Mouse (Mus musculus) embryonic facial prominence, embryonic 14.5 days (tissue): ENCODE data around the gene Col6a6. TPM values are rescaled to one million over a fixed set of nuclear protein-coding genes. Genes with fewer than 3 reads are reported as not detected.

Experiments
- ATAC-seq: fragments of 200-750 bp; cut with Nextera tagmentation; 2 replicates; pipeline ENCODE4 v1.8.0; 2017; ENCODE audit warnings: low read depth, moderate number of reproducible peaks, moderate TSS enrichment
- DNase-seq: peaks from one replicate; pipeline ENCODE4 v3.0.0-alpha.2; 2015; ENCODE audit warnings: low spot score
- H3K27ac ChIP-seq: fragments of 300-500 bp; sonication (generic); replicated peaks from 2 replicates; pipeline ENCODE4 v1.5.1; 2014; ENCODE audit warnings: low read depth, mild to moderate bottlenecking, low read length, moderate library complexity
- H3K27me3 ChIP-seq: fragments of 300-500 bp; sonication (generic); replicated peaks from 2 replicates; pipeline ENCODE4 v1.6.1; 2014; ENCODE audit warnings: low read length; ENCODE audit not compliant: control insufficient read depth, insufficient read depth
- H3K36me3 ChIP-seq: fragments of 300-500 bp; sonication (generic); 2 replicates; pipeline ENCODE4 v1.6.1; 2014; ENCODE audit warnings: low read length, mixed read lengths; ENCODE audit not compliant: control insufficient read depth, insufficient read depth
- H3K4me1 ChIP-seq: fragments of 300-500 bp; sonication (generic); 2 replicates; pipeline ENCODE4 v1.6.1; 2014; ENCODE audit warnings: antibody characterized with exemption, low read length; ENCODE audit not compliant: control insufficient read depth, insufficient read depth
- H3K4me2 ChIP-seq: fragments of 300-500 bp; sonication (generic); 2 replicates; pipeline ENCODE4 v1.6.1; 2014; ENCODE audit warnings: low read depth, mild to moderate bottlenecking, low read length, moderate library complexity, mixed read lengths
- H3K4me3 ChIP-seq: fragments of 300-500 bp; sonication (generic); 2 replicates; pipeline ENCODE4 v1.5.1; 2014; ENCODE audit warnings: low read depth, mild to moderate bottlenecking, low read length
- H3K9ac ChIP-seq: fragments of 300-500 bp; sonication (generic); 2 replicates; pipeline ENCODE4 v1.6.1; 2014; ENCODE audit warnings: low read depth, mild to moderate bottlenecking, low read length, moderate library complexity, mixed read lengths
- H3K9me3 ChIP-seq: fragments of 300-500 bp; sonication (generic); 2 replicates; pipeline ENCODE4 v1.6.1; 2016; ENCODE audit warnings: low read length; ENCODE audit not compliant: control insufficient read depth
- WGBS: fragments of 180-500 bp; shearing (Covaris S2); extraction: QIAGEN DNeasy Blood & Tissue Kit; methylation state at CpG from one replicate; pipeline ENCODE4 v1.1.7; 2014; 5-methylcytosine and 5-hydroxymethylcytosine counted together
- polyA plus RNA-seq: library from polyadenylated mRNA; unstranded; fragments of >200 nt; fragmentation: Nextera tagmentation; extraction: Ambion mirVana; gene quantifications from 2 replicates; pipeline ENCODE4 v1.2.1, GENCODE M21; 2014

Col6a6 gene
- polyA plus RNA-seq: 7.8 and 8.0 TPM in 2 replicates

DNA sequence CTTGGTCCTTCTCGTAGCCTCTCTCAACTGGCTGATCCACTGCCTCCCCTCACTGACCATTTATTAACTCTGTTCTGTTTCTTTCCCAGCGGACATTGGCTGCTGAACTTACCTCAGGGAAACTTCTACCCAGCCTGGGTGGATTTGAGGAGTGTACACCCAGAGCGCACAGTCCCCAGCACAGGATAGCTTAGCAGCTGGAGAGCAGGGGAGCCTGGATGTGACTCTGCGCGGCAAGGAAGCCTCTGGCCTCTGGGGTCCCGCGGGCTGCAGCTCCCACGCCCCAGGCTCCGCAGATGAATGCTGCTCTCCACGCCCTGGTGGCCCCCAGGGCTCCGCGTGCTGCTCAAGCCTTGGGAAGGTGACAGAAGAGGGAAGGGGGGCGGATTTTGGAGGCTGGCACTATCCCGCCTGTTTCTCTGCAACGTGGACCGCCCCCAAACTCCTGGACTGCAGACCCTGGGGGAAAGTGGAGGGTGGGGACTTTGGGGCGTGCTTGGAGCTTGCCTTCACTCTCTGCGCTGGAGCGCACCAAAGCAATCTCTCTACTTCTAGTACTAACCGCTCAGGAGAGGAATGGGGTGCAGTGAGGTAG is at the start of gene Col6a6:
Gene Col6a6, minus strand, starts transcription at position 370 of the 595 bp plus-strand sequence.
- no peaks in the 10 kb centered on the region for H3K36me3 ChIP-seq
- DNase-seq: peak; percentile 34
- H3K9me3 ChIP-seq: no peaks in the 10 kb centered on the region
- peak within 1 kb of the TSS; percentile 21 for H3K4me3 ChIP-seq
- peaks cover 10% of the 10 kb centered on the region for H3K4me1 ChIP-seq
- H3K27me3 ChIP-seq: no peaks in the 10 kb centered on the region
- H3K4me2 ChIP-seq: peak within 1 kb of the TSS; percentile 49
- WGBS: 14% methylated on average over 19 of the region's 20 CpGs
- 0 out of 2 replicates have a peak, but pooled peaks have one; percentile 37 for ATAC-seq
- H3K9ac ChIP-seq: peak within 1 kb of the TSS; percentile 45
- H3K27ac ChIP-seq: no peak within 1 kb of the TSS

DNA sequence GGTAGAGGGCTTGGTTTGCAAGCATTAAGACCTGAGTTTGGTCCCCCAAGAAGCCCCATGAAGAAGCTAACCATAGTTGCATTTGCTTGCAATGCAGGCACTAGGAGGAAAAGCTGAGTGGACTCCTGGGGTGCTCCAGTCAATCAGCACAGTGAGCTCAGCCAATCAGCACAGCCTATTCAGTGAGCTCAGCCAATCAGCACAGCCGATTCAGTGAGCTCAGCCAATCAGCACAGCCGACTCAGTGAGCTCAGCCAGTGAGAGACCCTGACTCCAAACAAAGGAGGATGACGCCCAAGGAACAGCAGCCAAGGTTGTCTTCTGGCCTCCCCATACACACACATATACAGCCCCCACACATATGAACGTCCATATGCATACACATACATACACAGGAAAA is 48.2 kb upstream of the Col6a6 start:
- no peak overlapping the region for H3K9ac ChIP-seq
- DNase-seq: no peak
- H3K4me1 ChIP-seq: no peaks in the 10 kb centered on the region
- no peak for ATAC-seq
- H3K4me2 ChIP-seq: no peak overlapping the region
- no peak overlapping the region for H3K27ac ChIP-seq
- no peaks in the 10 kb centered on the region for H3K27me3 ChIP-seq
- no peaks in the 10 kb centered on the region for H3K9me3 ChIP-seq
- 79% methylated on average over 4 of the region's 4 CpGs for WGBS
- no peak overlapping the region for H3K4me3 ChIP-seq
- H3K36me3 ChIP-seq: no peaks in the 10 kb centered on the region

DNA sequence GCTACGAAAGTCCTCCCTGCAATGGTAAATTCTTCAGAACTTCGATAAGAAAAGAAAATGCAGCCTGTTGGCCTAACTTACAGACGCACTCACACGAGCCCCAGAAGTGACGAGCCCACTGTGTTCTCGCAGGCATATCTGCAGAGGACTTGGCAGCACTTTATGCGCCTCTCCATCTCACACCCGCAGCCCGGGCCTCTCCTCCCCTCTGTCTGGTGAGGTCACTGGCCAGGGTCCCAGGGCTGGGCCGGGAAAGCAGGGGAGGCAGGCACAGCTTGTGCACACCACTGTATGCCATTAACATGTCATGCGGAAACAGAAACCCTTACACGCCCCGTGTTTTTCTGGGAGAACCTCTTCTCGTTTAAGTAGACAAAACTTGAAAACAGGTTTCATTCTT is 43.7 kb upstream of the Col6a6 start:
- WGBS: 77% methylated on average over 14 of the region's 14 CpGs
- no peak for ATAC-seq
- H3K36me3 ChIP-seq: no peaks in the 10 kb centered on the region

DNA sequence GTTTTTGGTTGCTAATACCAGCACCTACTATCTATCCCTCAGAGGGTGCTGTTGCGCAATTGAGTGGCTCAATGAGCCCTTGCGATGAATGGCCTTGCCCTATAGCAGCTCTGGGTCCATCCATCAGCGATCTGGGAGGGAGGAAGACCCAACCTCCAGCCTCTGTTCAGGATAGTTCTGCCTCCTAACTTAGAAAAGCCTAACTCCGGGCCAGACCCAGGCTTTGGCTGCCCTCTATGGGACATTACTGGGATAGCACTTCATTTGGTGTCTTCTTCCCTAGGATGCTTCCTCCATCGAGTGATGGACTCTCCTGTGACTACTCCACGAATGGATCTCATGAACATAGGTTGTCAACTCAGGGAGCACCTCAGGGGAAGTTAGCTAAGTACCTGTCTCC is 29.8 kb upstream of the Col6a6 start:
- Histone ChIP-seq H3K27ac (no peak overlapping the region), H3K4me3 (no peak overlapping the region), H3K36me3 (no peaks in the 10 kb centered on the region), H3K4me2 (no peak overlapping the region), H3K27me3 (no peaks in the 10 kb centered on the region), H3K4me1 (no peaks in the 10 kb centered on the region), H3K9me3 (no peaks in the 10 kb centered on the region), H3K9ac (no peak overlapping the region)
- 10% methylated on average over 6 of the region's 6 CpGs for WGBS
- DNase-seq (peak; percentile 70), ATAC-seq (peak; percentile 50; the same call in 1 of the 2 replicates)

More for the DNA sequence above, 43.7 kb upstream of the Col6a6 start:
- no peak overlapping the region for H3K4me2 ChIP-seq
- H3K9me3 ChIP-seq: no peaks in the 10 kb centered on the region
- no peak overlapping the region for H3K4me3 ChIP-seq
- no peak overlapping the region for H3K9ac ChIP-seq
- H3K27ac ChIP-seq: no peak overlapping the region
- no peaks in the 10 kb centered on the region for H3K4me1 ChIP-seq
- DNase-seq: no peak
- no peaks in the 10 kb centered on the region for H3K27me3 ChIP-seq

DNA sequence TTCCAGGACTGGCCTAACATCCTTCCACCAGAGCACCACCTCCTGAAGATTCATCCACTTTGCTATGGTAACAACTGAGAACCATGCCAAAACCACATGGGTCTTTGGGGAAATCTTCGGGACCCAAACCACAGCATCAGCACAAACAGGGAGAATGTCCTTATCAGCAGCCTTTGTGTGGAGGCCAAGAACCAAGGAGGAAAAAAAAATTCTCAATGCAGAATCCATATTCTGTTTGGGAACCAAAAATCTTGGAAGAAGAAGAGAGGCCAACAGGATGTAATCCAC is 24.8 kb upstream of the Col6a6 start:
- no peaks in the 10 kb centered on the region for H3K36me3 ChIP-seq
- H3K27me3 ChIP-seq: no peaks in the 10 kb centered on the region
- H3K4me2 ChIP-seq: no peak overlapping the region
- no peaks in the 10 kb centered on the region for H3K9me3 ChIP-seq
- DNase-seq (no peak), ATAC-seq (no peak)
- H3K4me3 ChIP-seq: no peak overlapping the region
- no peaks in the 10 kb centered on the region for H3K4me1 ChIP-seq
- H3K9ac ChIP-seq: no peak overlapping the region
- 68% methylated on average over 1 of the region's 1 CpGs for WGBS
- no peak overlapping the region for H3K27ac ChIP-seq

DNA sequence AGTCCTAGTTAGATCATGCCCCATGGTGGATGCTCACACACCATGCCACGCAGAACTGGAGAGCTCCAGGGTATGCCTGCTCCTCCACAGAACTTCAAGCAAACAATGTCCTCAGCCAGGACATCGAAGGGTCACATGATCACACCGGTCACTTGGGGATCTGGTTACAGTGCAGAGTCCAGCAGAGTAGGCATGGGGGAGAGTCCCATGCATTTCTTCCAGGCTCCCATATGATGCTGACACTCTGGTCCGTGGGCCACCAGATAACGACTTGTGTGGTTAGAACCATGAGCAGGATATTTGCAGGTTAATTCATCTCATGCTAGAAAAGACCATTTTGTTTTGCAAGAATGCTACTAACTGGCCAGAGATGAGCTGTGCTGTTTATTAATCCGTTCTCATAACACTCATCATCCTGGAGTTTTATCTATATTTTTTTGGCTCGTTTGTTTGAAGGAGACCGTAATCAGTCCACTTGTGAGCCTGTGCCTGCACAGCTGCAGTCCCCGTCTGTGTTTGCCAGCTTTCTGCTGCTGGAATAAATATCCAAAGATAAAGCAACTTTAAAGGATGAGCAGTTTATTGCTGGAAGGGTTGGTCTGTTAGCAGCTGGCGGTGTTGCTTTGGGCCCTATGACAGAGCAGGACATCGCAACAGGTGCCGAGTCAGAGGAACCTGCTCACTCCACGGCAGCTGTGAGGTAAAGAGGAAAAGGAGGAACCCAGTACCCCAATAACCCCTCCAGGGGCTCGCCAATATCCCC is 24.2 kb upstream of the Col6a6 start:
- Histone ChIP-seq H3K4me1 (no peaks in the 10 kb centered on the region), H3K4me2 (no peak overlapping the region), H3K9me3 (no peaks in the 10 kb centered on the region), H3K27me3 (no peaks in the 10 kb centered on the region), H3K27ac (no peak overlapping the region), H3K9ac (no peak overlapping the region), H3K36me3 (no peaks in the 10 kb centered on the region), H3K4me3 (no peak overlapping the region)
- no peak for ATAC-seq
- DNase-seq: no peak
- 76% methylated on average over 14 of the region's 14 CpGs for WGBS

DNA sequence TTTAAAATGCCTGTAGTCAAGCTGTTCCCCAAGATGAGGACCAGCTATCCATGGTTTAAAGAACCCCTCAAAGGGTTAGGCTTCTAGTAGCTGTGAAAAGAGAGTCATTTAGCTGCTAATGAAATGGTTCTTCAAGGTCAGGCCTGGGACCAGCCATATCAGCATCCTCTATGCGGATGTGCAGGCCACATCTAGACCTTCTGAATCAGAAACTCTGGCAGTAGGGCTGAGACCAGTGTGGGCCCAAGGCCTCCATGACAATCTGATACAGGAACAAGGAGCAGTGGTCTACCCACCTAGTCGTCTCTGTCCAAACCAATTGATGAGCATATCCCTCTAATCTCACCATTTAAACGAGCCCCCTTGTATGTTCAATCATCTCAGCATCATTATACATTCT is 23.1 kb upstream of the Col6a6 start:
- ATAC-seq: no peak
- no peak overlapping the region for H3K9ac ChIP-seq
- 79% methylated on average over 3 of the region's 3 CpGs for WGBS
- peaks cover 4% of the 10 kb centered on the region; the same call in 1 of the 2 replicates for H3K9me3 ChIP-seq
- H3K4me3 ChIP-seq: no peak overlapping the region
- H3K4me2 ChIP-seq: no peak overlapping the region
- H3K27ac ChIP-seq: no peak overlapping the region
- no peak for DNase-seq
- H3K4me1 ChIP-seq: no peaks in the 10 kb centered on the region
- H3K36me3 ChIP-seq: no peaks in the 10 kb centered on the region
- H3K27me3 ChIP-seq: no peaks in the 10 kb centered on the region

DNA sequence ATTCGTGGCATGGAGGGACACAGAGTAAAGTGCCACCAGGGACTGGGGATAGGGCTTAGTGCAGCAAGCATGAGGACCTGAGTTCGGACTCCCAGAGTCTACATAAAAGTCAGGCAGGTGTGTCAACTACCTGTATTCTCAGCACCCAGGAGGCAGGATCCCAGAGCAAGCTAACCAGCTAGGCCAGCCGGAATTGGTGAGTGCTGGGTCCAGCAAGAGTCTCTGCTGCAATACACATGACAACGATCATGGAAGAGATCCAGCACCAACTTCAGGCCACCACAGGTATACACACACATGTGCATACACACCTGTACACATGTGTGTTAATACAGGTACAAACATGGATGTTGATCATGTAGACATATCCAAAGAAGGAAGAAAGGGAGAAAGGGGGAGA is 20.4 kb upstream of the Col6a6 start:
- Histone ChIP-seq H3K27ac (no peak overlapping the region), H3K36me3 (no peaks in the 10 kb centered on the region), H3K4me3 (no peak overlapping the region), H3K4me1 (no peaks in the 10 kb centered on the region), H3K4me2 (no peak overlapping the region), H3K27me3 (no peaks in the 10 kb centered on the region), H3K9ac (no peak overlapping the region), H3K9me3 (peaks cover 4% of the 10 kb centered on the region; the same call in 1 of the 2 replicates)
- ATAC-seq (no peak), DNase-seq (no peak)
- WGBS: 66% methylated on average over 4 of the region's 4 CpGs

DNA sequence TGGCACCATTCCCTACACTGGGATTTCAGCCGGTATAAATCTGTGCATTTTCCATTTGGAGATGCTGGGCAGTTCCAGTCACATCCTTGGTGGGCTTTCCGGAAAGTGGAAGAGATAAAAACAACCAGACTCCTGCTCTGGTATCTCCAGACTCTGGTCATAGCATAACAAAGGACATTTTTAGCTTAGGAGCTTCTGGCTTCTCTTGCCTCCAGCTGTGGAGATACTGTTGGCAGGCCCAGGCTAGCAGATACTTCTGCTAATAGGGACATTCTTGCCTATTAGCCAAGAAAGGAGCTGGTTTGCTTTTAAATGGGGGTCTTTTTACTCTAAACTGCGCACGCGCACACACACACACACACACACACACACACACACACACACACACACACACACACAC is 19.3 kb upstream of the Col6a6 start:
- no peaks in the 10 kb centered on the region for H3K36me3 ChIP-seq
- WGBS: 89% methylated on average over 5 of the region's 5 CpGs

More for the DNA sequence above, 19.3 kb upstream of the Col6a6 start:
- H3K4me3 ChIP-seq: no peak overlapping the region
- no peak overlapping the region for H3K9ac ChIP-seq
- DNase-seq: peak; percentile 50
- H3K4me2 ChIP-seq: no peak overlapping the region
- H3K27me3 ChIP-seq: no peaks in the 10 kb centered on the region
- no peak for ATAC-seq
- H3K27ac ChIP-seq: no peak overlapping the region
- no peaks in the 10 kb centered on the region for H3K4me1 ChIP-seq
- peaks cover 4% of the 10 kb centered on the region; the same call in 1 of the 2 replicates for H3K9me3 ChIP-seq
